Mouse (Mus musculus) kidney, embryonic 15.5 days (tissue): Measurements from ENCODE around the gene Rpap3. TPM values are rescaled to one million over a fixed set of nuclear protein-coding genes. Genes with fewer than 3 reads are reported as not detected.
A peak's percentile ranks its signal among the peaks of the same experiment; 100 is the strongest.

ENCODE experiments used
- ATAC-seq: fragments of 200-750 bp; cut with Nextera tagmentation; replicated peaks from 2 replicates; pipeline ENCODE4 v1.8.0; 2017; ENCODE audit warnings: moderate TSS enrichment; ENCODE audit not compliant: low FRiP score
- H3K27ac ChIP-seq: fragments of 300-500 bp; sonication (generic); 2 replicates; pipeline ENCODE4 v1.5.1; 2015; ENCODE audit warnings: mild to moderate bottlenecking, inconsistent platforms
- H3K27me3 ChIP-seq: fragments of 300-500 bp; sonication (generic); 2 replicates; pipeline ENCODE4 v1.6.1; 2015; ENCODE audit warnings: inconsistent platforms
- H3K36me3 ChIP-seq: fragments of 300-500 bp; sonication (generic); 2 replicates; pipeline ENCODE4 v1.6.1; 2015; ENCODE audit warnings: inconsistent platforms
- H3K4me1 ChIP-seq: fragments of 300-500 bp; sonication (generic); 2 replicates; pipeline ENCODE4 v1.6.1; 2015; ENCODE audit warnings: inconsistent platforms
- H3K4me2 ChIP-seq: fragments of 300-500 bp; sonication (generic); 2 replicates; pipeline ENCODE4 v1.6.1; 2015; ENCODE audit warnings: moderate library complexity, mild to moderate bottlenecking, inconsistent platforms
- H3K4me3 ChIP-seq: fragments of 300-500 bp; sonication (generic); replicated peaks from 2 replicates; pipeline ENCODE4 v1.5.1; 2015; ENCODE audit warnings: mild to moderate bottlenecking, inconsistent platforms
- H3K9ac ChIP-seq: fragments of 300-500 bp; sonication (generic); 2 replicates; pipeline ENCODE4 v1.6.1; 2015; ENCODE audit warnings: mild to moderate bottlenecking, inconsistent platforms
- H3K9me3 ChIP-seq: fragments of 300-500 bp; sonication (generic); replicated peaks from 2 replicates; pipeline ENCODE4 v1.6.1; 2016; ENCODE audit warnings: inconsistent platforms
- WGBS: fragments of 180-500 bp; shearing (Covaris S2); methylation state at CpG from one replicate; pipeline ENCODE4 v1.1.7; 2015; ENCODE audit warnings: mixed read lengths; 5-methylcytosine and 5-hydroxymethylcytosine counted together
- polyA plus RNA-seq: library from polyadenylated mRNA; unstranded; fragments of >200 nt; fragmentation: Nextera tagmentation; extraction: Ambion mirVana; gene quantifications from 2 replicates; pipeline ENCODE4 v1.2.1, GENCODE M21; 2015

Gene Rpap3
- polyA plus RNA-seq, 1 experiment from 2014 or later = 33.8 TPM

DNA sequence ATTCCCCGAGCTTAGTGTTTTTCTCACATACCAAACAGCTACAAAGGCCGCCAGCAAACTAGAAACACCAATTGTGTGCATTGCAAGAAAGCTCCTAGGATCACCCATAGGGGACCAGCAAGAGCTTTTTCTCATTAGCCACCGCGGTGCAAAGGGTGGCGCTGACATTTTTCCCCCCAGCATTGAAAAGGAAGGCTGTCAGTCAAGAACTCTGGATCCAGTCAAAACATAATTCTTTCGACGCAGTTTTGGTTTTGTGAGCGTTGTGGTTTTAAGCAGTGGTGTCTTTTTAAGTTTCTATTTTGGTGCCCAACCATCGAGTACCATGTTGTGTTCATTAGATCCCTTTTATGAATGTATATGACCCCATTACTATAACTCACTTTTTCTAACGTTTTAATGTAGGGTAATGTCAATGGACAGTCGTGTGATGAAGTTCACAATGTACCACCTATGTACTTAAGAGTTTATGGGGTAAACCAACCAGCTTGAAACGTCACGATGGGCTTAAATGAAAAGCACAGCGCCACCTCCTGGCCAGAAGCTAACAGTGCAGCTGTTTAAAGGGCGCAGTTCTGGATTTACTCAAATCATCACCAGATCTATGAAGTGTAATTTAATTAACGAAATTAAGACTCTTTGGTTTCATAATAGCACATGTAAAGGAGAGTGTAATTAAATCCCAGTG lies 40.5 kb downstream of the Rpap3 start:
- Histone ChIP-seq H3K4me2 (no peak overlapping the region), H3K4me1 (peaks cover 4% of the 10 kb centered on the region; the same call in 1 of the 2 replicates), H3K9ac (no peak overlapping the region), H3K4me3 (no peak overlapping the region), H3K27me3 (no peaks in the 10 kb centered on the region), H3K9me3 (no peaks in the 10 kb centered on the region), H3K27ac (no peak overlapping the region), H3K36me3 (no peaks in the 10 kb centered on the region)
- WGBS = 64% methylated on average over 16 of the region's 16 CpGs
- ATAC-seq = no peak

- Histone ChIP-seq H3K36me3 (no peaks in the 10 kb centered on the region), H3K4me1 (peaks cover 6% of the 10 kb centered on the region; the same call in 1 of the 2 replicates), H3K9ac (peak overlapping the region; percentile 35; the same call in 1 of the 2 replicates), H3K4me3 (peak overlapping the region; percentile 49), H3K4me2 (peak overlapping the region; percentile 80), H3K27ac (peak overlapping the region; percentile 30; the same call in 1 of the 2 replicates), H3K9me3 (no peaks in the 10 kb centered on the region), H3K27me3 (no peaks in the 10 kb centered on the region)
- 7% methylated on average over 19 of the region's 19 CpGs for WGBS
- ATAC-seq = peak; percentile 61
Observed at GRCm38 (mm10) chr15:97663750-97664406, 41.7 kb downstream of the Rpap3 start.

GRCm38 (mm10) chr15:97658755-97659116 lies 46.9 kb downstream of the Rpap3 start:
- no peaks in the 10 kb centered on the region for H3K9me3 ChIP-seq
- 0 out of 2 replicates have a peak, but pooled peaks cover 7% of the 10 kb centered on the region for H3K4me1 ChIP-seq
- ATAC-seq = no peak
- H3K9ac ChIP-seq = no peak overlapping the region
- WGBS = 68% methylated on average over 8 of the region's 8 CpGs
- H3K27ac ChIP-seq = no peak overlapping the region
- peak overlapping the region; percentile 29 for H3K4me2 ChIP-seq
- H3K36me3 ChIP-seq = no peaks in the 10 kb centered on the region
- no peak overlapping the region for H3K4me3 ChIP-seq
- no peaks in the 10 kb centered on the region for H3K27me3 ChIP-seq

GRCm38 (mm10) chr15:97657856-97658754 lies 47.5 kb downstream of the Rpap3 start:
- Histone ChIP-seq H3K4me2 (peak overlapping the region; percentile 29), H3K36me3 (no peaks in the 10 kb centered on the region), H3K4me1 (0 out of 2 replicates have a peak, but pooled peaks cover 7% of the 10 kb centered on the region), H3K27me3 (no peaks in the 10 kb centered on the region), H3K27ac (no peak overlapping the region), H3K9me3 (no peaks in the 10 kb centered on the region), H3K9ac (no peak overlapping the region), H3K4me3 (no peak overlapping the region)
- 64% methylated on average over 26 of the region's 26 CpGs for WGBS
- no peak for ATAC-seq

- no peak overlapping the region for H3K9ac ChIP-seq
- ATAC-seq = no peak
- H3K4me2 ChIP-seq = no peak overlapping the region
- H3K27me3 ChIP-seq = no peaks in the 10 kb centered on the region
- H3K4me1 ChIP-seq = 0 out of 2 replicates have a peak, but pooled peaks cover 7% of the 10 kb centered on the region
- 95% methylated on average over 14 of the region's 14 CpGs for WGBS
- H3K9me3 ChIP-seq = no peaks in the 10 kb centered on the region
- H3K4me3 ChIP-seq = no peak overlapping the region
- H3K36me3 ChIP-seq = no peaks in the 10 kb centered on the region
- H3K27ac ChIP-seq = no peak overlapping the region
Observed at GRCm38 (mm10) chr15:97657420-97657819, 48.2 kb downstream of the Rpap3 start.

- H3K4me2 ChIP-seq = no peak overlapping the region
- WGBS = 69% methylated on average over 4 of the region's 4 CpGs
- H3K9ac ChIP-seq = no peak overlapping the region
- no peaks in the 10 kb centered on the region for H3K9me3 ChIP-seq
- H3K36me3 ChIP-seq = no peaks in the 10 kb centered on the region
- no peak overlapping the region for H3K4me3 ChIP-seq
- ATAC-seq = no peak
- H3K4me1 ChIP-seq = no peaks in the 10 kb centered on the region
- no peak overlapping the region for H3K27ac ChIP-seq
- H3K27me3 ChIP-seq = no peaks in the 10 kb centered on the region
Observed at GRCm38 (mm10) chr15:97649726-97650125, 55.9 kb downstream of the Rpap3 start.

- ATAC-seq = no peak
- Histone ChIP-seq H3K4me2 (no peak overlapping the region), H3K9me3 (no peaks in the 10 kb centered on the region), H3K9ac (no peak overlapping the region), H3K27me3 (no peaks in the 10 kb centered on the region), H3K36me3 (no peaks in the 10 kb centered on the region), H3K27ac (no peak overlapping the region), H3K4me1 (no peaks in the 10 kb centered on the region), H3K4me3 (no peak overlapping the region)
- WGBS = 86% methylated on average over 18 of the region's 18 CpGs
Observed at GRCm38 (mm10) chr15:97648176-97648575, 57.4 kb downstream of the Rpap3 start.

GRCm38 (mm10) chr15:97646426-97646825 lies 59.2 kb downstream of the Rpap3 start:
- Histone ChIP-seq H3K4me2 (no peak overlapping the region), H3K9ac (no peak overlapping the region), H3K4me1 (no peaks in the 10 kb centered on the region), H3K36me3 (no peaks in the 10 kb centered on the region), H3K27ac (no peak overlapping the region), H3K4me3 (no peak overlapping the region), H3K9me3 (no peaks in the 10 kb centered on the region), H3K27me3 (no peaks in the 10 kb centered on the region)
- no peak for ATAC-seq
- WGBS = 54% methylated on average over 7 of the region's 7 CpGs

DNA sequence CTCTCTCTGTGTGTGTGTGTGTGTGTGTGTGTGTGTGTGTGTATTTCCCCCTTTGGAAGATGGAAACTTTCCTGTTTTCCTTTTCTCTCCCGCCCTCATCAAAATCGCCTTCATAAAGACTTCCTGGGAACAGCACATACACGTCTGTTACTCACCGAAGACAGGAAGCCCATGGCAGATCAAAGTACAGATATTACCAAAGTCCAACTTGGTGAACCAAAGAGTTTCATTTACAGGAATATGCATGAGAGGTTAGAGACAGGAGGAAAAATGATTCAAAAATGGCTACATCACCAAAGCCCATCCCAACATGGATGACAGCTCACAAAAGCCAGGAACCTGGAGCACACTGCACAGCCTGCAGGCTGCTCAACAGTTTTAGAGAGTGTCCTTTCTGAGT lies 61.6 kb downstream of the Rpap3 start:
- Histone ChIP-seq H3K9me3 (0 out of 2 replicates have a peak, but pooled peaks cover 6% of the 10 kb centered on the region), H3K27ac (no peak overlapping the region), H3K9ac (no peak overlapping the region), H3K4me2 (no peak overlapping the region), H3K4me3 (no peak overlapping the region), H3K27me3 (no peaks in the 10 kb centered on the region), H3K4me1 (no peaks in the 10 kb centered on the region), H3K36me3 (no peaks in the 10 kb centered on the region)
- no peak for ATAC-seq
- 69% methylated on average over 4 of the region's 4 CpGs for WGBS
